8 mouse cellular contexts compared by ENCODE assay signal in genomic region chr7:118983961-118984360, GRCm38 (mm10). TPM values are rescaled to one million over a fixed set of nuclear protein-coding genes. Genes with fewer than 3 reads are reported as not detected.
A peak's percentile ranks its signal among the peaks of the same experiment; 100 is the strongest.
DNase-seq lines count a peak whose midpoint lies in the region; ATAC-seq and TF ChIP-seq lines count a peak whose summit lies in the region.

No protein-coding gene starts in this region.

- H3K36me3 ChIP-seq in liver, adult 2 months (ENCODE audit: control insufficient read depth, insufficient read depth, low read length), result no peaks in the 10 kb centered on the region
- no peaks in the 10 kb centered on the region for H3K36me3 ChIP-seq in liver, embryonic 12.5 days

- TF ChIP-seq CTCF in liver, adult 2 months (IDR thresholded peaks at IDR 0.05; ENCODE audit: low read depth, low read length), result no peak
- TF ChIP-seq CTCF in brain, embryonic 14.5 days (IDR thresholded peaks at IDR 0.05; ENCODE audit: borderline replicate concordance, extremely low read depth, insufficient read depth, insufficient read length), result no peak

- no peaks in the 10 kb centered on the region for H3K79me2 ChIP-seq in liver, adult 2 months (ENCODE audit: control insufficient read depth, insufficient read depth, low read length)

- no peak overlapping the region for H3K9ac ChIP-seq in liver, adult 2 months (ENCODE audit: low read depth, low read length)
- H3K9ac ChIP-seq in liver, embryonic 12.5 days, result no peak overlapping the region

- H3K27me3 ChIP-seq in liver, adult 2 months (ENCODE audit: control insufficient read depth, insufficient read depth, low read length), result no peaks in the 10 kb centered on the region
- no peaks in the 10 kb centered on the region for H3K27me3 ChIP-seq in liver, embryonic 12.5 days (replicated peaks)

- H3K4me1 ChIP-seq in liver, adult 2 months (ENCODE audit: control insufficient read depth, insufficient read depth, low read length), result no peaks in the 10 kb centered on the region; the same call in 1 of the 2 replicates
- H3K4me1 ChIP-seq in liver, embryonic 12.5 days, result no peaks in the 10 kb centered on the region

- H3K4me2 ChIP-seq in liver, embryonic 12.5 days, result no peak overlapping the region

- no peak overlapping the region for H3K4me3 ChIP-seq in liver, adult 2 months (ENCODE audit: insufficient read depth, low read depth, low read length)
- H3K4me3 ChIP-seq in liver, embryonic 12.5 days, result no peak overlapping the region

- 55% methylated on average over 19 of the region's 19 CpGs for WGBS in liver, adult 2 months
- whole genome bisulfite sequencing in liver, embryonic 12.5 days (ENCODE audit: insufficient replicate concordance), result 65% methylated on average over 19 of the region's 19 CpGs

- H3K9me3 ChIP-seq in liver, embryonic 12.5 days (replicated peaks), result no peaks in the 10 kb centered on the region

- no peak for TF ChIP-seq POLR2A in liver, adult 2 months (IDR thresholded peaks at IDR 0.05; ENCODE audit: extremely low read depth, insufficient read depth, low read length)
- no peak for TF ChIP-seq POLR2A in brain, embryonic 14.5 days (IDR thresholded peaks at IDR 0.05; ENCODE audit: borderline replicate concordance, extremely low read depth, insufficient read depth, insufficient read length, poor library complexity, severe bottlenecking)

- peak; percentile 73 for DNase-seq in liver, adult 2 months (ENCODE audit: extremely low read depth, low read depth, low spot score)
- peak; percentile 75 for DNase-seq in brain, embryonic 14.5 days (ENCODE audit: low read depth)
- peak; percentile 86 for DNase-seq in gastrocnemius, postnatal 10 days
- peak; percentile 81 to 88 for DNase-seq in layer of hippocampus, postnatal 14 days (ENCODE audit: low spot score in 2 of 2)
- DNase-seq in telencephalon, adult 2 months (ENCODE audit: low read depth, low spot score), result peak; percentile 51
- DNase-seq in yolk sac, embryonic 10.5 days (ENCODE audit: low spot score), result no peak
- DNase-seq in MN1 (ENCODE audit: low spot score), result no peak

- ATAC-seq in liver, embryonic 12.5 days, result no peak

- no peak overlapping the region for H3K27ac ChIP-seq in liver, adult 2 months (replicated peaks; ENCODE audit: insufficient read depth, low read depth, low read length)
- H3K27ac ChIP-seq in liver, embryonic 12.5 days, result no peak overlapping the region

RNA-seq across cellular contexts. Expression of gene Gprc5b, which starts 11.1 kb away (rescaled TPM):
- total RNA-seq in liver, adult 2 months (2014; rRNA removed), result 0.27 and 0.37 TPM in 2 replicates
- 0.17 and 0.22 TPM in 2 replicates for polyA plus RNA-seq in liver, adult 2 months (2012; rRNA removed)
- polyA plus RNA-seq in liver, embryonic 12.5 days (2016; fragmentation: Nextera tagmentation; extraction: Ambion mirVana), result 0.46 and 0.73 TPM in 2 replicates
- 25.0 and 28.2 TPM in 2 replicates for polyA plus RNA-seq in brain, embryonic 14.5 days (2012; rRNA removed)
- total RNA-seq in gastrocnemius, postnatal 10 days (2021), result 10 to 100 TPM; 34.9 to 36.6 TPM
- total RNA-seq in layer of hippocampus, postnatal 14 days (2021), result 10 to 100 TPM; 74.8 to 78.5 TPM

Comparison
In these comparisons a context has a peak if more than half of its experiments do, and no peak if none do; other contexts are left out.
1. DNase-seq: peak in liver, adult 2 months (single experiment), brain, embryonic 14.5 days (single experiment), gastrocnemius, postnatal 10 days (single experiment), layer of hippocampus, postnatal 14 days (2 of 2) and telencephalon, adult 2 months (single experiment); none in yolk sac, embryonic 10.5 days (single experiment) and MN1 (single experiment).
2. RNA of gene Gprc5b, which starts 11.1 kb away (total RNA-seq): 74.8 to 78.5 TPM in layer of hippocampus, postnatal 14 days and 34.9 to 36.6 TPM in gastrocnemius, postnatal 10 days; 0.27 to 0.37 TPM in liver, adult 2 months; every median in the first group is over 10 times any median in the second.